Mouse (Mus musculus): ENCODE data around the gene Agbl4. TPM values are rescaled to one million over a fixed set of nuclear protein-coding genes. Genes with fewer than 3 reads are reported as not detected.

The Agbl4 gene
- polyA plus RNA-seq, 1 experiment from 2014 or later, result 0.66 TPM

- no peaks in the 10 kb centered on the region for H3K36me3 ChIP-seq (replicated peaks)
- peak; percentile 72 for DNase-seq (ENCODE audit: extremely low spot score, low spot score)
- WGBS, result 16% methylated on average over 6 of the region's 6 CpGs
- H3K9me3 ChIP-seq, result no peaks in the 10 kb centered on the region
- H3K4me3 ChIP-seq, result peak overlapping the region; percentile 33
- H3K4me1 ChIP-seq, result peaks cover 20% of the 10 kb centered on the region
- no peak overlapping the region for H3K27ac ChIP-seq
- no peaks in the 10 kb centered on the region; the same call in 1 of the 2 replicates for H3K27me3 ChIP-seq (ENCODE audit: poor library complexity, severe bottlenecking)
These were observed 1290.2 kb downstream of the Agbl4 start for GRCm38 (mm10) chr4:111687613-111688012.

GRCm38 (mm10) chr4:111691057-111691543, 1293.6 kb downstream of the Agbl4 start:
- no peak for DNase-seq (ENCODE audit: extremely low spot score, low spot score)
- Histone ChIP-seq H3K27ac (no peak overlapping the region), H3K27me3 (ENCODE audit: poor library complexity, severe bottlenecking) (no peaks in the 10 kb centered on the region; the same call in 1 of the 2 replicates), H3K4me1 (peaks cover 13% of the 10 kb centered on the region), H3K9me3 (no peaks in the 10 kb centered on the region), H3K4me3 (no peak overlapping the region), H3K36me3 (replicated peaks) (no peaks in the 10 kb centered on the region)
- WGBS, result 85% methylated on average over 5 of the region's 5 CpGs

- Histone ChIP-seq H3K4me3 (no peak overlapping the region), H3K27me3 (ENCODE audit: poor library complexity, severe bottlenecking) (no peaks in the 10 kb centered on the region), H3K9me3 (no peaks in the 10 kb centered on the region), H3K4me1 (no peaks in the 10 kb centered on the region), H3K36me3 (replicated peaks) (no peaks in the 10 kb centered on the region), H3K27ac (no peak overlapping the region)
- no peak for DNase-seq (ENCODE audit: extremely low spot score, low spot score)
- WGBS, result 79% methylated on average over 1 of the region's 1 CpGs
These were observed 1303.9 kb downstream of the Agbl4 start for GRCm38 (mm10) chr4:111701381-111701780.

GRCm38 (mm10) chr4:111704126-111704525, 1306.7 kb downstream of the Agbl4 start:
- Histone ChIP-seq H3K27me3 (ENCODE audit: poor library complexity, severe bottlenecking) (no peaks in the 10 kb centered on the region), H3K27ac (no peak overlapping the region), H3K4me1 (no peaks in the 10 kb centered on the region), H3K36me3 (replicated peaks) (no peaks in the 10 kb centered on the region), H3K9me3 (no peaks in the 10 kb centered on the region), H3K4me3 (no peak overlapping the region)
- no peak for DNase-seq (ENCODE audit: extremely low spot score, low spot score)
- WGBS, result 91% methylated on average over 2 of the region's 2 CpGs

- Histone ChIP-seq H3K4me1 (no peaks in the 10 kb centered on the region), H3K4me3 (no peak overlapping the region), H3K27ac (no peak overlapping the region), H3K27me3 (ENCODE audit: poor library complexity, severe bottlenecking) (no peaks in the 10 kb centered on the region), H3K9me3 (no peaks in the 10 kb centered on the region), H3K36me3 (replicated peaks) (no peaks in the 10 kb centered on the region)
- DNase-seq (ENCODE audit: extremely low spot score, low spot score), result no peak
- WGBS, result 87% methylated on average over 3 of the region's 3 CpGs
These were observed 1307.5 kb downstream of the Agbl4 start for GRCm38 (mm10) chr4:111704975-111705374.

Other genes starting within 250 kb of the Agbl4 start
- 47.6 and 59.6 TPM in 2 replicates for gene Elavl4, start 45.8 kb upstream of the Agbl4 start, polyA plus RNA-seq (2016; fragmentation: Nextera tagmentation; extraction: Ambion mirVana)

All from forebrain, embryonic 10.5 days (tissue).